ENCODE assay signal across 18 mouse cellular contexts in genomic region chr2:34235467-34236075, GRCm38 (mm10).
A peak's percentile ranks its signal among the peaks of the same experiment; 100 is the strongest.
DNase-seq lines count a peak whose midpoint lies in the region; ATAC-seq and TF ChIP-seq lines count a peak whose summit lies in the region.
"Had no signal": no experiment of that assay in that cellular context is flagged by ENCODE, and none has a peak within 500 bp of the region (broad histone marks: within the 10 kb centered on the region; RNA-seq: fewer than 3 reads in every experiment).

No protein-coding gene starts in this region.

- no peaks in the 10 kb centered on the region for H3K27me3 ChIP-seq in kidney, postnatal 0 days (ENCODE audit: insufficient read depth, low read length)
- no peaks in the 10 kb centered on the region for H3K27me3 ChIP-seq in hindbrain, embryonic 12.5 days
- H3K27me3 ChIP-seq in hindbrain, postnatal 0 days (ENCODE audit: insufficient read depth, low read length): no peaks in the 10 kb centered on the region
- H3K27me3 ChIP-seq in midbrain, embryonic 16.5 days (ENCODE audit: control insufficient read depth, insufficient read depth, low read depth, low read length): no peaks in the 10 kb centered on the region
- H3K27me3 ChIP-seq: embryonic facial prominence, embryonic 15.5 days had no signal

- no peaks in the 10 kb centered on the region for H3K9me3 ChIP-seq in kidney, postnatal 0 days (replicated peaks; ENCODE audit: low read length)
- no peaks in the 10 kb centered on the region for H3K9me3 ChIP-seq in hindbrain, embryonic 12.5 days (replicated peaks)
- H3K9me3 ChIP-seq in hindbrain, postnatal 0 days (ENCODE audit: low read length): no peaks in the 10 kb centered on the region
- H3K9me3 ChIP-seq in midbrain, embryonic 16.5 days (replicated peaks; ENCODE audit: control insufficient read depth, low read length, poor library complexity, severe bottlenecking): no peaks in the 10 kb centered on the region
- H3K9me3 ChIP-seq: embryonic facial prominence, embryonic 15.5 days; forebrain, embryonic 13.5 days; G1E had no signal

- no peak for TF ChIP-seq CTCF in kidney, postnatal 0 days (IDR thresholded peaks at IDR 0.05; ENCODE audit: low read depth)
- TF ChIP-seq CTCF in hindbrain, postnatal 0 days (IDR thresholded peaks at IDR 0.05; ENCODE audit: low read depth): no peak

- no peak overlapping the region for H3K9ac ChIP-seq in kidney, postnatal 0 days (ENCODE audit: low read depth, low read length)
- no peak overlapping the region for H3K9ac ChIP-seq in hindbrain, embryonic 12.5 days
- no peak overlapping the region for H3K9ac ChIP-seq in hindbrain, postnatal 0 days (replicated peaks; ENCODE audit: low read length)
- H3K9ac ChIP-seq in midbrain, embryonic 16.5 days (ENCODE audit: low read depth, low read length): peak overlapping the region; percentile 4; the same call in 1 of the 2 replicates
- H3K9ac ChIP-seq: embryonic facial prominence, embryonic 15.5 days; forebrain, embryonic 13.5 days had no signal

- H3K4me1 ChIP-seq in kidney, postnatal 0 days (replicated peaks; ENCODE audit: insufficient read depth, low read length): peaks cover 9% of the 10 kb centered on the region; the same call in 1 of the 2 replicates
- H3K4me1 ChIP-seq in hindbrain, embryonic 12.5 days: peaks cover 51% of the 10 kb centered on the region
- H3K4me1 ChIP-seq in hindbrain, postnatal 0 days (ENCODE audit: insufficient read depth, low read length): peaks cover 22% of the 10 kb centered on the region
- H3K4me1 ChIP-seq in midbrain, embryonic 16.5 days (ENCODE audit: control insufficient read depth, insufficient read depth, low read length): peaks cover 47% of the 10 kb centered on the region
- H3K4me1 ChIP-seq: embryonic facial prominence, embryonic 15.5 days had no signal

- no peak overlapping the region for H3K27ac ChIP-seq in kidney, postnatal 0 days
- H3K27ac ChIP-seq in hindbrain, embryonic 12.5 days: peak overlapping the region; percentile 14
- peak overlapping the region; percentile 23; the same call in 1 of the 2 replicates for H3K27ac ChIP-seq in hindbrain, postnatal 0 days
- peak overlapping the region; percentile 71 for H3K27ac ChIP-seq in midbrain, embryonic 16.5 days (ENCODE audit: low read length)
- H3K27ac ChIP-seq: embryonic facial prominence, embryonic 15.5 days; forebrain, embryonic 13.5 days; gastrocnemius, adult 2 months; stomach, postnatal 0 days had no signal

- H3K4me3 ChIP-seq in kidney, postnatal 0 days (replicated peaks; ENCODE audit: low read depth, low read length): no peak overlapping the region
- H3K4me3 ChIP-seq in hindbrain, embryonic 12.5 days: no peak overlapping the region
- no peak overlapping the region for H3K4me3 ChIP-seq in hindbrain, postnatal 0 days (ENCODE audit: low read length)
- H3K4me3 ChIP-seq in midbrain, embryonic 16.5 days (ENCODE audit: low read depth, low read length): no peak overlapping the region
- H3K4me3 ChIP-seq: embryonic facial prominence, embryonic 15.5 days; forebrain, embryonic 13.5 days; gastrocnemius, adult 2 months had no signal

- 21% methylated on average over 8 of the region's 8 CpGs for WGBS in kidney, postnatal 0 days
- WGBS in hindbrain, embryonic 12.5 days: 53% methylated on average over 8 of the region's 8 CpGs
- WGBS in hindbrain, postnatal 0 days: 61% methylated on average over 8 of the region's 8 CpGs
- 20% methylated on average over 8 of the region's 8 CpGs for WGBS in midbrain, embryonic 16.5 days

- peak overlapping the region; percentile 19 for H3K4me2 ChIP-seq in kidney, postnatal 0 days (ENCODE audit: low read length)
- 0 out of 2 replicates have a peak overlapping the region, but pooled peaks have one; percentile 0 for H3K4me2 ChIP-seq in hindbrain, embryonic 12.5 days (replicated peaks)
- peak overlapping the region; percentile 25; the same call in 1 of the 2 replicates for H3K4me2 ChIP-seq in hindbrain, postnatal 0 days (ENCODE audit: low read depth, low read length)
- H3K4me2 ChIP-seq in midbrain, embryonic 16.5 days (ENCODE audit: low read length): peak overlapping the region; percentile 30
- H3K4me2 ChIP-seq: embryonic facial prominence, embryonic 15.5 days; forebrain, embryonic 13.5 days had no signal

- peak; percentile 45 for DNase-seq in kidney, postnatal 0 days (ENCODE audit: low spot score)
- DNase-seq in kidney, adult 9 months: no peak
- no peak for DNase-seq in hindbrain, postnatal 0 days (ENCODE audit: low spot score)
- DNase-seq in layer of hippocampus, adult 8-10 months (ENCODE audit: low spot score in 2 of 2): no peak
- DNase-seq in spleen, adult 12 weeks (ENCODE audit: low spot score): no peak
- no peak for DNase-seq in lung, postnatal 25 days (ENCODE audit: low spot score)
- DNase-seq: cerebellum, adult 18-20 months; gastrocnemius, adult 2 months; kidney, postnatal 25 days; left cerebral cortex, postnatal 4 days; lung, adult 18-20 months; thymus, postnatal 25 days had no signal

- ATAC-seq in kidney, postnatal 0 days (replicated peaks; ENCODE audit: low FRiP score, low read depth): no peak
- ATAC-seq in hindbrain, embryonic 12.5 days (ENCODE audit: low FRiP score): no peak
- ATAC-seq in hindbrain, postnatal 0 days: no peak
- ATAC-seq in midbrain, embryonic 16.5 days: no peak
- ATAC-seq: forebrain, embryonic 13.5 days had no signal

- H3K36me3 ChIP-seq in kidney, postnatal 0 days (ENCODE audit: insufficient read depth, low read length): no peaks in the 10 kb centered on the region
- H3K36me3 ChIP-seq in hindbrain, embryonic 12.5 days: no peaks in the 10 kb centered on the region
- H3K36me3 ChIP-seq in hindbrain, postnatal 0 days (ENCODE audit: insufficient read depth, low read length): no peaks in the 10 kb centered on the region
- H3K36me3 ChIP-seq in midbrain, embryonic 16.5 days (ENCODE audit: control insufficient read depth, insufficient read depth, low read length): no peaks in the 10 kb centered on the region
- H3K36me3 ChIP-seq: embryonic facial prominence, embryonic 15.5 days; G1E had no signal
